Mouse (Mus musculus) limb, embryonic 11.5 days (tissue): Measurements from ENCODE around the gene Creb3l1. TPM values are rescaled to one million over a fixed set of nuclear protein-coding genes. Genes with fewer than 3 reads are reported as not detected.

Source experiments
- ATAC-seq: fragments of 200-750 bp; cut with Nextera tagmentation; 2 replicates; pipeline ENCODE4 v1.8.0; 2017; ENCODE audit warnings: low read depth; ENCODE audit not compliant: insufficient number of reproducible peaks, low FRiP score, low TSS enrichment
- DNase-seq: peaks from one replicate; pipeline ENCODE4 v3.0.0-alpha.2; 2015; ENCODE audit warnings: low spot score
- H3K27ac ChIP-seq: fragments of 300-500 bp; sonication (generic); replicated peaks from 2 replicates; pipeline ENCODE4 v1.5.1; 2014; ENCODE audit warnings: low read depth, mild to moderate bottlenecking, low read length
- H3K27me3 ChIP-seq: fragments of 300-500 bp; sonication (generic); 2 replicates; pipeline ENCODE4 v1.6.1; 2014; ENCODE audit warnings: mild to moderate bottlenecking, low read length, mixed read lengths; ENCODE audit not compliant: control insufficient read depth, insufficient read depth
- H3K36me3 ChIP-seq: fragments of 300-500 bp; sonication (generic); 2 replicates; pipeline ENCODE4 v1.6.1; 2014; ENCODE audit warnings: mild to moderate bottlenecking, low read length, moderate library complexity, mixed read lengths; ENCODE audit not compliant: control insufficient read depth, insufficient read depth
- H3K4me1 ChIP-seq: fragments of 300-500 bp; sonication (generic); 2 replicates; pipeline ENCODE4 v1.6.1; 2014; ENCODE audit warnings: low read length, mixed read lengths; ENCODE audit not compliant: control insufficient read depth, insufficient read depth
- H3K4me2 ChIP-seq: fragments of 300-500 bp; sonication (generic); 2 replicates; pipeline ENCODE4 v1.6.1; 2014; ENCODE audit warnings: low read depth, mild to moderate bottlenecking, moderate library complexity; ENCODE audit not compliant: severe bottlenecking
- H3K4me3 ChIP-seq: fragments of 300-500 bp; sonication (generic); 2 replicates; pipeline ENCODE4 v1.5.1; 2014; ENCODE audit warnings: low read depth, low read length
- H3K9ac ChIP-seq: fragments of 300-500 bp; sonication (generic); 2 replicates; pipeline ENCODE4 v1.6.1; 2014; ENCODE audit warnings: mild to moderate bottlenecking, low read length
- H3K9me3 ChIP-seq: fragments of 300-500 bp; sonication (generic); 2 replicates; pipeline ENCODE4 v1.6.1; 2016; ENCODE audit warnings: low read length; ENCODE audit not compliant: control insufficient read depth
- WGBS: fragments of 180-500 bp; shearing (Covaris S2); extraction: QIAGEN DNeasy Blood & Tissue Kit; methylation state at CpG from one replicate; pipeline ENCODE4 v1.1.7; 2014; 5-methylcytosine and 5-hydroxymethylcytosine counted together
- polyA plus RNA-seq: library from polyadenylated mRNA; unstranded; fragments of >200 nt; fragmentation: Nextera tagmentation; extraction: Ambion mirVana; gene quantifications from 2 replicates; pipeline ENCODE4 v1.2.1, GENCODE M21; 2014

Gene Creb3l1
- polyA plus RNA-seq, 1 experiment from 2014 or later: 0.85 TPM

GRCm38 (mm10) chr2:91953825-91954224 lies 70.5 kb downstream of the Creb3l1 start:
- no peak overlapping the region for H3K9ac ChIP-seq
- H3K4me3 ChIP-seq: no peak overlapping the region
- 20% methylated on average over 5 of the region's 5 CpGs for WGBS

DNA sequence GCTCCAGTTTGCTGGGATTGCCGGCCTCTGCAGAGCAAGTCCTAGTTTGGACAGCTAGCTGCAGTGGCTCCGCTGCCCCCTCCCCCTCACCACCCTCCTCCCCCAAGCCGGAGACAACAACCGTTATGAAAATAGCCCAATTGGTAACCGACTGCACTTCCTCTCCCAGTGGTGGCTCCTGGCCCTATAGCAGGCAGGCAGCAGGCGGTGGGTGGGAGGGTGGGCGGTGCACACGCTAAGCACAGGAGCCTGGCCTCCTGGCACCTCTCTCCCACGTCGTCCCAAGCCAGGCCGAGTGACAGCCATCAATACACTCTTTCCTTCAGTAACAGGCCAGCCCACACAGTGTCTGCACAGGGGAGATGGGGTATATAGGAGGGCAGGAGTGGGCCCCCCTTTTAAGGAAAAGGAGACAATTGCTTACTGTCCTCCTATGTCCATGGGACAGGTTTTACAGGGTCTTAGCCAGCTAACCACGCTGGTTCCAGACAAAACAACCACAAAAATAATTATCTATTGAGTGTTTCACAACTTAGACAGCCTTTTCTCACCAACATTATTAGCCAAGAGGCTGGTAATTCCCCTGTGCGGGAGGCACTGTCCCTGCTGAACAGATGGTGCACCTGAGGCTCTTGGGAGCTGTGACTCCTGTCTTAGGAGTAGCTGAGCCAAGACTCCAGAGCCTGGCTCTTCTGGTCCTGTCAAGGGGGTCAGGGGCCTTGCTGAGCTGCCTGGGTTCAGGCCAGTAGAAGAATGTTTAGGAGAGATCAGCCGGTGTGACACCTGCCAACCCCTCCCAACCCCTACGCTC lies 73.8 kb downstream of the Creb3l1 start:
- H3K27me3 ChIP-seq: no peaks in the 10 kb centered on the region
- DNase-seq (peak; percentile 54), ATAC-seq (peak; percentile 70)
- 14% methylated on average over 15 of the region's 15 CpGs for WGBS
- peak overlapping the region; percentile 27; the same call in 1 of the 2 replicates for H3K9ac ChIP-seq
- H3K4me1 ChIP-seq: peaks cover 18% of the 10 kb centered on the region
- peak overlapping the region; percentile 33; the same call in 1 of the 2 replicates for H3K4me2 ChIP-seq
- no peak overlapping the region for H3K4me3 ChIP-seq
- H3K36me3 ChIP-seq: peaks cover under 1% of the 10 kb centered on the region; the same call in 1 of the 2 replicates
- H3K27ac ChIP-seq: 0 out of 2 replicates have a peak overlapping the region, but pooled peaks have one; percentile 2
- H3K9me3 ChIP-seq: no peaks in the 10 kb centered on the region

More at GRCm38 (mm10) chr2:91953825-91954224, 70.5 kb downstream of the Creb3l1 start:
- DNase-seq (no peak), ATAC-seq (no peak)
- Histone ChIP-seq H3K27me3 (no peaks in the 10 kb centered on the region), H3K27ac (no peak overlapping the region; the same call in 1 of the 2 replicates), H3K4me1 (peaks cover 12% of the 10 kb centered on the region), H3K4me2 (no peak overlapping the region), H3K36me3 (no peaks in the 10 kb centered on the region), H3K9me3 (no peaks in the 10 kb centered on the region)

DNA sequence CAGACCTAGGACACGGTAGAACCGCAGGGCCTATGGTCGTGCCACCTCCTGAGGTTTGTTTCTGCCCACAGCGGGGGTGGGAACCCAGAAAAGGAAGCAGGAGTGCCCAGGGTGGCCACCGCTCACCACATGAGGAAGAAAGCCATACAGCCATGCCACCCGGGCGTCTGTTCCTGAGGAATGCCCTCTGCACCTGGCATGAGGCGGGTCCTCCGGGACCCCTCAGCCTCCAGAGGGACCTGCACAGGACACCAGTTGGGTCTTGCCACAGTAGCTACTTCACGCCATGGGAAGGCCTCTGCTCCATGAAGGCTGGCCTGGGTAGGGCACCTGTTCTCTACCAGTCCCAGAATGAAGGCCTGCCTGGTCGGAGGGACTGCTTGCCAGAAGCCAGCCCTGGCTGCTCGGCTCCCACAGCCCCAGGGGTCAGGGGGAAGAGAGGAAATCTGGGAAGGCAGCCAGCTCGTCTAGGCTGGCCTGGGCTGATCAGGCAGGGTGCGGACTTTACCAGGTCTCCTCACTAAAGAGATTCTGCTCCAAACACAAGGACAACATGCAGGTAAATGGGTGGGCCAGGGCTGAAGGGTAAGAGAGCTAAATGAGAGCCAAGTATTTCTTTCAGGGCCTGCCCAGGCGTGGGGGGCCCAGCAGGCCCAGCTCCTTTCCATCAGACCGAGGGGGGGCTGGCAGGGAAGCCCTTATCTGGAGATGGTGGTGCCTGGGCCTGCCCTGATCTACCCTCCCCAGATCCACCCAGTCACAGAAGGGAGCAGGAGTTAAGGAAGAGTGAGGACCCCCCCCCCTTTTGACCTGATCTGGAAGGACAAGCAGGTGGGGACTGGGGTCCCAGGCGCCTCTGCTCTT lies 74.7 kb downstream of the Creb3l1 start:
- DNase-seq (no peak), ATAC-seq (no peak; the same call in 1 of the 2 replicates)
- Histone ChIP-seq H3K9ac (peak overlapping the region; percentile 27; the same call in 1 of the 2 replicates), H3K4me1 (peaks cover 18% of the 10 kb centered on the region), H3K4me3 (no peak overlapping the region), H3K27me3 (no peaks in the 10 kb centered on the region), H3K9me3 (no peaks in the 10 kb centered on the region), H3K4me2 (peak overlapping the region; percentile 33; the same call in 1 of the 2 replicates), H3K36me3 (peaks cover 3% of the 10 kb centered on the region), H3K27ac (0 out of 2 replicates have a peak overlapping the region, but pooled peaks have one; percentile 2)
- WGBS: 75% methylated on average over 17 of the region's 17 CpGs

DNA sequence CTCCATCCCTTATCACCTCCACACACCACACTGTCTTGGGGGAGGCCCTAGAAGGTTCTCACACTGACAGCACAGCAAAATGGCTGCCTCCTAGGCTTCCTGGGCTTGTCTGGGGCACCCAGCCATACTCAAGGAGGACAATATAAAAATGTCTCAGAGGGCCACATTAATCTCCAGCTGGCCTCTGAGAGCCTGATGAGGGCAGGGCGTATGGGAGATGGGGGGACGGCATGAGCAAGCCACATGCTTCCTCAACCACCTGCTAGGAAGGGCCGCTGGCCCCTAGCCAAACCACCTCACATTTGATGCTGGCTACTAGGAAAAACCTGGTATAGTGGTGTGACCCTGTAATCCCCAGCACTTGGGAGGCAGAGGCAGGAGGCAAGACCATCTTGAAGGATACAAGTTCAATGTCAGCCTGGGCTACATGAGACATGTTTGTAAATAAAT lies 75.5 kb downstream of the Creb3l1 start:
- DNase-seq: no peak
- no peak overlapping the region for H3K9ac ChIP-seq
- H3K9me3 ChIP-seq: no peaks in the 10 kb centered on the region
- H3K4me1 ChIP-seq: peaks cover 23% of the 10 kb centered on the region
- H3K4me3 ChIP-seq: no peak overlapping the region
- H3K4me2 ChIP-seq: no peak overlapping the region
- WGBS: 88% methylated on average over 3 of the region's 3 CpGs
- H3K27me3 ChIP-seq: no peaks in the 10 kb centered on the region
- H3K27ac ChIP-seq: no peak overlapping the region
- no peak for ATAC-seq
- H3K36me3 ChIP-seq: peaks cover 4% of the 10 kb centered on the region

DNA sequence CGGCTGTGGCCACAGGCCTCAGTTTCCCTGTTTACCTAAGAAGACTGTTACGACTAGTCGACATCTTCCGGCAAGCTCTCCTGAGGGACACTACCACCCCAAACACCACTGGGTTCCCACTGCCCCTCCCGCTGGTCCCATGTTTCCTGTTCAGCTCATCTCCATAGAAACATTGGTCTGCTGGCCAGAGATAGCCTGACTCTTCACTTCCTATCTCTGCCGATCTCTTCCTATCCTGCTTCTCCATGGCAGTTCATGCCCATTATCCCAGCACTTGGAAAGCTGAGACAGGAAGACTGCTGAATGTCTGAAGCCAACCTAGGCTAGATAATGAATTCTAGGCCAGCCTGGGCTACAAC lies 76.2 kb downstream of the Creb3l1 start:
- no peak overlapping the region; the same call in 1 of the 2 replicates for H3K27ac ChIP-seq

DNA sequence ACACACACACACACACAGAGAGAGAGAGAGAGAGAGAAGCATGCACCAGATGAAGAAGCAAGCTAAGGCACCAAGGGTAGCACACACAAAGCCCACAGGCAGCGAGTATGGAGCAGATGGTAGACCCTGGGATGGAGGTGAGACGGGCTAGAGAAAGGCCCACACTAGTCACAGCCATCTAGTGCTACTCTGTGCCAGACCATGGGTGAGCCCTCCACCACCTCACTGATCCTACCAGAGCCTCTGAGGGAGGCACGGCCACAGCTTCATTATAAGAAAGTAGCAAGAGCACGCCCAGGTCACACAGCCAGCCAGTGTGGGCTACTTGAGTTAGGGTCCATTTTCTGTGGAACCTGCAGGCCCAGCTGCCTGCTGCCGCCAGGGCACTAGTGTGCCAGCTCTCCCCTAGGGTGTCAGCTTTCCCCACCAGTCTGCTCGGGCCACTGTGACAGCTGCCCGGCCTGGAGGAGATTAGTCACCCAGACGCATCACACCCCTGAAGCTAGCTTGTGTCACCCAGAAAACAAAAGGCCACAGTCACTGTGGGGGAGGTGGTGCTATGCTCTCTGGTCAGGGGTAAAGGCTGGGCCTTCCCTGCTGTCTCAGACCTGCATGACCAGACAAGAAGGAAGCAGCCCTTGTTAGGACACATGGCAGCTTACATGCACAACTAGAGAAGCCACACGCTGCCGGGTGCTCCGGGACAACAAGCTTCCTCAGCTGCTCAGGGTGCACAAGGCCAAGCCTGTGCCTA lies 76.7 kb downstream of the Creb3l1 start:
- Histone ChIP-seq H3K27me3 (no peaks in the 10 kb centered on the region), H3K9me3 (no peaks in the 10 kb centered on the region), H3K27ac (peak overlapping the region; percentile 8; the same call in 1 of the 2 replicates), H3K4me1 (peaks cover 23% of the 10 kb centered on the region), H3K4me2 (no peak overlapping the region), H3K9ac (no peak overlapping the region; the same call in 1 of the 2 replicates), H3K4me3 (no peak overlapping the region), H3K36me3 (peaks cover 6% of the 10 kb centered on the region)
- no peak for DNase-seq
- no peak for ATAC-seq
- WGBS: 62% methylated on average over 11 of the region's 11 CpGs

More for the DNA sequence above, 76.2 kb downstream of the Creb3l1 start:
- ATAC-seq: no peak
- H3K27me3 ChIP-seq: no peaks in the 10 kb centered on the region
- H3K4me2 ChIP-seq: no peak overlapping the region
- no peak for DNase-seq
- H3K9me3 ChIP-seq: no peaks in the 10 kb centered on the region
- H3K4me1 ChIP-seq: peaks cover 23% of the 10 kb centered on the region
- no peak overlapping the region for H3K4me3 ChIP-seq
- H3K36me3 ChIP-seq: peaks cover 6% of the 10 kb centered on the region
- no peak overlapping the region for H3K9ac ChIP-seq
- 75% methylated on average over 6 of the region's 6 CpGs for whole genome bisulfite sequencing

GRCm38 (mm10) chr2:91946836-91947235 lies 77.5 kb downstream of the Creb3l1 start:
- Histone ChIP-seq H3K27me3 (no peaks in the 10 kb centered on the region), H3K4me2 (no peak overlapping the region), H3K4me3 (no peak overlapping the region), H3K9me3 (no peaks in the 10 kb centered on the region), H3K27ac (no peak overlapping the region), H3K4me1 (peaks cover 23% of the 10 kb centered on the region), H3K9ac (no peak overlapping the region), H3K36me3 (peaks cover 6% of the 10 kb centered on the region)
- 86% methylated on average over 6 of the region's 6 CpGs for WGBS
- ATAC-seq: no peak
- DNase-seq: no peak
